Mouse (Mus musculus) hindbrain, postnatal 0 days (tissue): ENCODE measurements around the gene Exoc4. TPM values are rescaled to one million over a fixed set of nuclear protein-coding genes. Genes with fewer than 3 reads are reported as not detected.
A peak's percentile ranks its signal among the peaks of the same experiment; 100 is the strongest.

ENCODE experiments used
- ATAC-seq: fragments of 200-750 bp; cut with Nextera tagmentation; 2 replicates; pipeline ENCODE4 v1.8.0; 2017; ENCODE audit warnings: mild to moderate bottlenecking, moderate TSS enrichment, moderate library complexity
- DNase-seq: peaks from one replicate; pipeline ENCODE4 v3.0.0-alpha.2; 2015; ENCODE audit warnings: low spot score
- H3K27ac ChIP-seq: fragments of 300-500 bp; sonication (generic); 2 replicates; pipeline ENCODE4 v1.5.1; 2014; ENCODE audit warnings: mild to moderate bottlenecking
- H3K27me3 ChIP-seq: fragments of 300-500 bp; sonication (generic); 2 replicates; pipeline ENCODE4 v1.6.1; 2014; ENCODE audit warnings: low read length, mixed read lengths; ENCODE audit not compliant: insufficient read depth
- H3K36me3 ChIP-seq: fragments of 300-500 bp; sonication (generic); 2 replicates; pipeline ENCODE4 v1.6.1; 2014; ENCODE audit warnings: low read length, mixed read lengths; ENCODE audit not compliant: insufficient read depth
- H3K4me1 ChIP-seq: fragments of 300-500 bp; sonication (generic); 2 replicates; pipeline ENCODE4 v1.6.1; 2014; ENCODE audit warnings: antibody characterized with exemption, low read length, mixed read lengths; ENCODE audit not compliant: insufficient read depth
- H3K4me2 ChIP-seq: fragments of 300-500 bp; sonication (generic); 2 replicates; pipeline ENCODE4 v1.6.1; 2014; ENCODE audit warnings: low read depth, mild to moderate bottlenecking, low read length, moderate library complexity, mixed read lengths
- H3K4me3 ChIP-seq: fragments of 300-500 bp; sonication (generic); 2 replicates; pipeline ENCODE4 v1.5.1; 2014; ENCODE audit warnings: low read length
- H3K9ac ChIP-seq: fragments of 300-500 bp; sonication (generic); replicated peaks from 2 replicates; pipeline ENCODE4 v1.6.1; 2014; ENCODE audit warnings: mild to moderate bottlenecking, low read length, moderate library complexity, mixed read lengths
- H3K9me3 ChIP-seq: fragments of 300-500 bp; sonication (generic); 2 replicates; pipeline ENCODE4 v1.6.1; 2016; ENCODE audit warnings: low read length, mixed read lengths
- CTCF ChIP-seq: IDR thresholded peaks from 2 replicates; pipeline ENCODE4 v1.5.1; 2016; ENCODE audit warnings: antibody characterized with exemption, control low read depth, low read depth
- WGBS: fragments of 180-500 bp; shearing (Covaris S2); extraction: QIAGEN DNeasy Blood & Tissue Kit; methylation state at CpG from one replicate; pipeline ENCODE4 v1.1.7; 2014; 5-methylcytosine and 5-hydroxymethylcytosine counted together
- polyA plus RNA-seq: library from polyadenylated mRNA; unstranded; fragments of >200 nt; fragmentation: Nextera tagmentation; extraction: Ambion mirVana; gene quantifications from 2 replicates; pipeline ENCODE4 v1.2.1, GENCODE M21; 2015
- total RNA-seq: library from RNA; depleted of rRNA; stranded (reverse); fragments of >200 nt; gene quantifications from 2 replicates; pipeline ENCODE4 v1.2.3, GENCODE M21; 2014

The Exoc4 gene
- total and polyA plus RNA-seq, 2 experiments from 2014 or later: 30.0 to 70.6 TPM

GRCm38 (mm10) chr6:33516798-33517197 lies 267.9 kb downstream of the Exoc4 start:
- Histone ChIP-seq H3K4me3 (no peak overlapping the region), H3K4me2 (no peak overlapping the region)

GRCm38 (mm10) chr6:33517890-33518410 lies 269.1 kb downstream of the Exoc4 start:
- no peak overlapping the region for H3K9ac ChIP-seq
- no peak for TF ChIP-seq CTCF
- H3K4me1 ChIP-seq: no peaks in the 10 kb centered on the region
- no peak overlapping the region for H3K27ac ChIP-seq
- H3K27me3 ChIP-seq: no peaks in the 10 kb centered on the region
- ATAC-seq (no peak), DNase-seq (no peak)
- H3K4me3 ChIP-seq: no peak overlapping the region
- no peak overlapping the region for H3K4me2 ChIP-seq
- H3K36me3 ChIP-seq: no peaks in the 10 kb centered on the region
- WGBS: 46% methylated on average over 5 of the region's 5 CpGs
- H3K9me3 ChIP-seq: no peaks in the 10 kb centered on the region

More at GRCm38 (mm10) chr6:33516798-33517197, 267.9 kb downstream of the Exoc4 start:
- H3K4me1 ChIP-seq: no peaks in the 10 kb centered on the region
- no peak for TF ChIP-seq CTCF
- H3K27me3 ChIP-seq: no peaks in the 10 kb centered on the region
- DNase-seq (no peak), ATAC-seq (no peak)
- H3K27ac ChIP-seq: no peak overlapping the region
- H3K36me3 ChIP-seq: no peaks in the 10 kb centered on the region
- H3K9ac ChIP-seq: no peak overlapping the region
- WGBS: 84% methylated on average over 6 of the region's 6 CpGs
- H3K9me3 ChIP-seq: no peaks in the 10 kb centered on the region

- no peak for ATAC-seq
- TF ChIP-seq CTCF: no peak
Observed at GRCm38 (mm10) chr6:33525695-33526366, 276.9 kb downstream of the Exoc4 start.

GRCm38 (mm10) chr6:33540356-33540755 lies 291.5 kb downstream of the Exoc4 start:
- WGBS: 83% methylated on average over 1 of the region's 1 CpGs
- H3K9ac ChIP-seq: no peak overlapping the region
- no peaks in the 10 kb centered on the region for H3K4me1 ChIP-seq
- no peak for DNase-seq
- no peak overlapping the region for H3K4me3 ChIP-seq
- no peak overlapping the region for H3K4me2 ChIP-seq
- no peak for ATAC-seq
- no peaks in the 10 kb centered on the region for H3K36me3 ChIP-seq
- no peaks in the 10 kb centered on the region for H3K9me3 ChIP-seq
- H3K27me3 ChIP-seq: no peaks in the 10 kb centered on the region
- no peak overlapping the region for H3K27ac ChIP-seq
- no peak for TF ChIP-seq CTCF

More at GRCm38 (mm10) chr6:33525695-33526366, 276.9 kb downstream of the Exoc4 start:
- H3K4me3 ChIP-seq: no peak overlapping the region
- no peaks in the 10 kb centered on the region for H3K4me1 ChIP-seq
- no peak overlapping the region for H3K4me2 ChIP-seq
- no peak overlapping the region for H3K27ac ChIP-seq
- H3K36me3 ChIP-seq: no peaks in the 10 kb centered on the region
- no peaks in the 10 kb centered on the region for H3K27me3 ChIP-seq
- peak; percentile 61 for DNase-seq
- no peak overlapping the region for H3K9ac ChIP-seq
- H3K9me3 ChIP-seq: no peaks in the 10 kb centered on the region
- WGBS: 56% methylated on average over 7 of the region's 7 CpGs

- no peaks in the 10 kb centered on the region for H3K4me1 ChIP-seq
- no peak overlapping the region for H3K27ac ChIP-seq
- no peak for TF ChIP-seq CTCF
- no peak overlapping the region for H3K4me2 ChIP-seq
- no peaks in the 10 kb centered on the region for H3K9me3 ChIP-seq
- H3K9ac ChIP-seq: no peak overlapping the region
- DNase-seq: no peak
- no peak for ATAC-seq
- 86% methylated on average over 6 of the region's 6 CpGs for WGBS
- no peaks in the 10 kb centered on the region for H3K36me3 ChIP-seq
- no peak overlapping the region for H3K4me3 ChIP-seq
- H3K27me3 ChIP-seq: no peaks in the 10 kb centered on the region
Observed at GRCm38 (mm10) chr6:33542712-33543111, 293.8 kb downstream of the Exoc4 start.

- H3K4me2 ChIP-seq: no peak overlapping the region
Observed at GRCm38 (mm10) chr6:33551934-33552333, 303.0 kb downstream of the Exoc4 start.

GRCm38 (mm10) chr6:33560925-33561324 lies 312.0 kb downstream of the Exoc4 start:
- H3K27ac ChIP-seq: no peak overlapping the region
- no peaks in the 10 kb centered on the region for H3K4me1 ChIP-seq
- no peak overlapping the region for H3K9ac ChIP-seq
- no peak for ATAC-seq
- DNase-seq: no peak
- no peak overlapping the region for H3K4me2 ChIP-seq
- no peaks in the 10 kb centered on the region for H3K27me3 ChIP-seq
- TF ChIP-seq CTCF: no peak
- WGBS: 100% methylated on average over 1 of the region's 1 CpGs
- no peaks in the 10 kb centered on the region for H3K9me3 ChIP-seq
- no peaks in the 10 kb centered on the region for H3K36me3 ChIP-seq
- no peak overlapping the region for H3K4me3 ChIP-seq

More at GRCm38 (mm10) chr6:33551934-33552333, 303.0 kb downstream of the Exoc4 start:
- peak; percentile 12 for DNase-seq
- Histone ChIP-seq H3K9ac (no peak overlapping the region), H3K9me3 (no peaks in the 10 kb centered on the region), H3K27me3 (no peaks in the 10 kb centered on the region), H3K4me1 (peaks cover 3% of the 10 kb centered on the region; the same call in 1 of the 2 replicates), H3K36me3 (no peaks in the 10 kb centered on the region), H3K4me3 (no peak overlapping the region), H3K27ac (no peak overlapping the region)
- TF ChIP-seq CTCF: no peak
- no peak for ATAC-seq
- 55% methylated on average over 4 of the region's 4 CpGs for WGBS
